Mouse (Mus musculus) small intestine, adult 2 months (tissue): ENCODE data around the gene Gm8765. TPM values are rescaled to one million over a fixed set of nuclear protein-coding genes. Genes with fewer than 3 reads are reported as not detected.
"Not testable (repeated sequence)": the region's sequence is repeated elsewhere in the genome, so short reads cannot be mapped to it uniquely, and the experiment has no call there.

Experiments used
- H3K27ac ChIP-seq: fragments of 200-500 bp; 2 replicates; pipeline ENCODE4 v1.5.1; 2012; ENCODE audit warnings: low read depth, low read length, control low read depth, inconsistent platforms; ENCODE audit not compliant: insufficient read depth
- H3K27me3 ChIP-seq: fragments of 200-500 bp; 2 replicates; pipeline ENCODE4 v1.6.1; 2012; ENCODE audit warnings: mild to moderate bottlenecking, moderate library complexity, low read length, inconsistent platforms; ENCODE audit not compliant: control insufficient read depth, insufficient read depth
- H3K36me3 ChIP-seq: fragments of 200-500 bp; 2 replicates; pipeline ENCODE4 v1.6.1; 2012; ENCODE audit warnings: mild to moderate bottlenecking, low read length, control low read depth, inconsistent platforms; ENCODE audit not compliant: control insufficient read depth, insufficient read depth
- H3K4me1 ChIP-seq: fragments of 200-500 bp; 2 replicates; pipeline ENCODE4 v1.6.1; 2012; ENCODE audit warnings: low read length, inconsistent platforms, mixed read lengths; ENCODE audit not compliant: control insufficient read depth, insufficient read depth, insufficient read length
- H3K4me3 ChIP-seq: fragments of 200-500 bp; 2 replicates; pipeline ENCODE4 v1.5.1; 2012; ENCODE audit warnings: low read depth, mild to moderate bottlenecking, control low read depth, inconsistent platforms, low read length, moderate library complexity
- CTCF ChIP-seq: fragments of 200-500 bp; IDR thresholded peaks from 2 replicates; pipeline ENCODE4 v1.5.1; 2012; ENCODE audit warnings: low read depth, mild to moderate bottlenecking, control low read depth, inconsistent platforms, low read length, moderate library complexity, mixed read lengths; ENCODE audit not compliant: insufficient replicate concordance, insufficient read length; ENCODE audit errors: extremely low read depth
- POLR2A ChIP-seq: fragments of 200-500 bp; IDR thresholded peaks from 2 replicates; pipeline ENCODE4 v1.6.1; 2012; ENCODE audit warnings: low read depth, mild to moderate bottlenecking, control low read depth, inconsistent platforms, low read length, moderate library complexity
- WGBS: fragments of 180-500 bp; shearing (Covaris S2); methylation state at CpG from one replicate; pipeline ENCODE4 v1.1.7; 2018; 5-methylcytosine and 5-hydroxymethylcytosine counted together
- polyA plus RNA-seq: library from polyadenylated mRNA; depleted of rRNA; stranded (reverse); fragments of >200 nt; gene quantifications from 2 replicates; pipeline ENCODE4 v1.2.3, GENCODE M21; 2012; rRNA removed

The Gm8765 gene
- polyA plus RNA-seq, result not detected in 2 replicates

GRCm38 (mm10) chr13:50698012-50698411, at the start of gene Gm8765:
Gene Gm8765 (plus strand): TSS chr13:50698312.
- H3K4me1 ChIP-seq, H3K4me3 ChIP-seq, H3K27me3 ChIP-seq, H3K36me3 ChIP-seq, H3K27ac ChIP-seq: not testable (repeated sequence)
- WGBS, result 18% methylated on average over 1 of the region's 2 CpGs

DNA sequence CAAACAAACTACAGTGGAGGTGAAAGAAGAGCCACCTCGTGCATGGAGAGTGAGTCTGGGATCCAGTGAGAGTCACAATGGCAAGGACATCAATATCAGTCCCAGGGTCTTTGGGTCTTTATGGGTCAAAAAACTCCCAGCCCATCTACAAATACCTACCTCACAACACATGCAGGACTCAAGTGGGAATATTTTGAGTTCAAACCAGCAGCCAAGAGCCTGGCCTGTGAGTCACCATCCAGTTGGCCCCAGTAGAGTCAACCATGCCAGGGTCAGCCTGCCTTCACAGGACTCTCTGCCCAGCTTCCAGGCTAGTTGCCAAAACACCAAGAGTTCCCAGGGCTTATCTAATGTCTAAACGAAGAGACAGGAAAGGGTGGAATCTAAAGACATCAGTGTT, 49.3 kb upstream of the Gm8765 start:
- not testable (repeated sequence) for H3K4me1 ChIP-seq, H3K4me3 ChIP-seq, H3K27me3 ChIP-seq, H3K27ac ChIP-seq, H3K36me3 ChIP-seq
- 61% methylated on average over 2 of the region's 2 CpGs for WGBS

DNA sequence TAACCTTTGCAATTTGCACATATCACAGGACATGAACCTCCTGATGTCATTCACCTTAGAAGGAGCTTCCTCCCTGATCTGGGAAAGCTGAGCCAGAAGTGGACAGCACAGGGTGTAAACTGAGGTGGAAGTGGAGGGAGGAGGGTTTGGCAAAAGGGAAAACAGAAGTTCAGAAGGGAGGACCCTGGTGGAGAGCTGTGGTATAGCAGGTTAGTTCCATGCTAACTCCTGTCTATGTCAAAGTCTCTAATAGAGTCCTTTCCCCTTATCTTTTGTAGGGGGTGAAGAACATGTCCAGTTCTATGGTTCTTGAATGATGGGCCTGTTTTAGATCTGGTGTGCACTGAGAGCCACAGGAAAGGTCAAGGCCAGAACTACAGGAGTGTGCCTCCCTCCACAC, 52.2 kb downstream of the Gm8765 start:
- H3K27me3 ChIP-seq, H3K4me1 ChIP-seq, H3K36me3 ChIP-seq, H3K27ac ChIP-seq, H3K4me3 ChIP-seq: not testable (repeated sequence)

- 82% methylated on average over 2 of the region's 2 CpGs for WGBS
- Histone ChIP-seq H3K27ac (no peak overlapping the region), H3K36me3 (no peaks in the 10 kb centered on the region), H3K27me3 (no peaks in the 10 kb centered on the region), H3K4me3 (no peak overlapping the region), H3K4me1 (no peaks in the 10 kb centered on the region)
- no peak for TF ChIP-seq CTCF
- no peak for TF ChIP-seq POLR2A
Measured at GRCm38 (mm10) chr13:50751732-50752131, 53.6 kb downstream of the Gm8765 start.

GRCm38 (mm10) chr13:50752961-50753360, 54.8 kb downstream of the Gm8765 start:
- H3K4me3 ChIP-seq, result not testable (repeated sequence)

More at GRCm38 (mm10) chr13:50752961-50753360, 54.8 kb downstream of the Gm8765 start:
- not testable (repeated sequence) for H3K36me3 ChIP-seq, H3K4me1 ChIP-seq, H3K27ac ChIP-seq, H3K27me3 ChIP-seq

Other genes with a start within 250 kb of the Gm8765 start
- not detected in 2 replicates for gene Nutm2, start 231.0 kb upstream of the Gm8765 start, polyA plus RNA-seq
- not detected in 2 replicates for gene Gm904, start 55.1 kb upstream of the Gm8765 start, polyA plus RNA-seq